Mouse (Mus musculus): ENCODE results near the gene Eml4. TPM values are rescaled to one million over a fixed set of nuclear protein-coding genes. Genes with fewer than 3 reads are reported as not detected.

Gene Eml4
- total RNA-seq, 2 experiments from 2014 or later, result 25.8 to 26.4 TPM

GRCm38 (mm10) chr17:83526091-83526561, 175.4 kb downstream of the Eml4 start:
- no peak for DNase-seq (ENCODE audit: low spot score in 2 of 2)
- intact Hi-C loops (cut with DNase I), result no loop called here

DNA sequence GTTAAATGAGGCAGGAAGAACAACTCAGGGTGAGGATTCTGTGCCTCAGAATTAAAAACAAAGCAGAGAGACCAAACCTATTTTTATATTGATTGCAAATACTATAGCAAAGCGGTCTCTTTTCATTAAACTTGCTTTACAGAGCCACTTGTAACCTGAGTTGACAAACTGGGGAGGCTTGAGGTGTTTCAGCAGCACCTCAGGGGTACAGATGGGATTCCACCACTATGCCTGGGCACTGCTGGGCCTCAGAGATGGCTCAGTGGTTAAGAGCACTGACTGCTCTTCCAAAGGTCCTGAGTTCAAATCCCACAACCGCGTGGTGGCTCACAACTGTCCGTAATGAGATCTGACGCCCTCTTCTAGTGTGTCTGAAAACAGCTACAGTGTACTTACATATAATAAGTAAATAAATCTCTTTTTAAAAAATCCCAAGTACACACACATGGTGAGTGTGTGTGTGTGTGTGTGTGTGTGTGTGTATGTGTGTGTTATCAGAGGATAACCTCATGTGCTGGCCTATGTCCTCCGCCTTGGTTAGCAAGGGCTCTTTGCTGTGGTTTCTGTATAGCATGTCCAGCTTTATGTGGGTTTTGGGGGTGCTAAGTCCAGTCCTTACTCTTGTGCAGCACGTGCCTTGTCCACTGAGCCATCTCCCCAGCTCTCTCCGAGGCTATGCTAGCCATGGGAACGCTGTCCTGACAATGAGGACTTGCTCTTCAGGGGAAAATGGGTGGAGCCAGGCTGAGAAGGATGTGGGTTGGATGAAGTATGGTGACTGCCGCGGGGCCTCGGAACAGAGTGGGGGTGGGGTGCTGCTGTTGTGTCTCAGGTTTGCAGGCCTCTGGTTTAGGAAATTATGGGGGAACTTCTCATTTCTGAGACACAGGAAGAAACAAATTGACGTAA, 176.1 kb downstream of the Eml4 start:
- intact Hi-C loops (cut with DNase I), result no loop called here
- DNase-seq (ENCODE audit: low spot score in 2 of 2), result no peak

- no peak for DNase-seq (ENCODE audit: low spot score in 2 of 2)
Measured at GRCm38 (mm10) chr17:83527651-83528381, 177.1 kb downstream of the Eml4 start.

More at GRCm38 (mm10) chr17:83527651-83528381, 177.1 kb downstream of the Eml4 start:
- intact Hi-C loops (cut with DNase I), result no loop called here

Other genes with a start within 250 kb of the Eml4 start
- 10 to 100 TPM; 15.6 to 20.2 TPM for gene Pkdcc, start 135.6 kb upstream of the Eml4 start, total RNA-seq (2021)
- 100 to 1,000 TPM; 172 to 178 TPM for gene Cox7a2l, start 166.4 kb downstream of the Eml4 start, total RNA-seq (2021)